Mouse (Mus musculus) CH12.LX (cell line): ENCODE measurements around the gene Tmem168. TPM values are rescaled to one million over a fixed set of nuclear protein-coding genes. Genes with fewer than 3 reads are reported as not detected.

Experiments
- DNase-seq: peaks from one replicate; pipeline ENCODE4 v3.0.0-alpha.2; 2013; ENCODE audit errors: extremely low read depth
- H3K27ac ChIP-seq: 2 replicates; pipeline ENCODE4 v1.5.1; 2012; ENCODE audit warnings: low read depth, mild to moderate bottlenecking, control low read depth, moderate library complexity; ENCODE audit not compliant: insufficient read depth
- H3K27me3 ChIP-seq: replicated peaks from 2 replicates; pipeline ENCODE3; 2012; ENCODE audit warnings: inconsistent platforms
- H3K36me3 ChIP-seq, 2 experiments: replicated peaks in 1 of 2; 2 replicates each; pipeline versions ENCODE3 to v1.6.1; 2012; ENCODE audit warnings: inconsistent platforms in 1 of 2, low read length in 1 of 2, mild to moderate bottlenecking in 1 of 2, mixed read lengths in 1 of 2, moderate library complexity in 1 of 2; ENCODE audit not compliant: control insufficient read depth in 1 of 2, insufficient read depth in 1 of 2
- H3K4me1 ChIP-seq, 2 experiments: 2 replicates each; pipeline ENCODE4 v1.6.1; 2012; ENCODE audit warnings: inconsistent platforms in 1 of 2, moderate library complexity in 1 of 2; ENCODE audit not compliant: insufficient read depth in 2 of 2, control insufficient read depth in 1 of 2
- H3K4me2 ChIP-seq: 2 replicates; pipeline ENCODE4 v1.6.1; 2012; ENCODE audit warnings: low read depth, mild to moderate bottlenecking, control low read depth; ENCODE audit not compliant: poor library complexity, insufficient read depth, severe bottlenecking
- H3K4me3 ChIP-seq, 3 experiments: fragments of 150-350 bp in 1 of 3; sonication (generic) in 1 of 3; replicated peaks in 1 of 3; 2 replicates each; pipeline versions ENCODE3 to v1.5.1; 2011 to 2012; ENCODE audit warnings: low read depth in 2 of 3, low read length in 2 of 3, mild to moderate bottlenecking in 2 of 3, moderate library complexity in 2 of 3, control low read depth in 1 of 3, improper control_type of control experiment in 1 of 3, inconsistent platforms in 1 of 3, mixed read lengths in 1 of 3; ENCODE audit not compliant: poor library complexity in 1 of 3
- H3K79me2 ChIP-seq: replicated peaks from 2 replicates; pipeline ENCODE4 v1.6.1; 2012; ENCODE audit warnings: mild to moderate bottlenecking, moderate library complexity; ENCODE audit not compliant: control insufficient read depth, poor library complexity, insufficient read depth, severe bottlenecking; ENCODE audit errors: extremely low read depth
- H3K9ac ChIP-seq: 2 replicates; pipeline ENCODE4 v1.6.1; 2012; ENCODE audit warnings: low read depth, mild to moderate bottlenecking, control low read depth, moderate library complexity; ENCODE audit not compliant: insufficient read depth
- H3K9me3 ChIP-seq: replicated peaks from 2 replicates; pipeline ENCODE3; 2012; ENCODE audit warnings: low read length, inconsistent platforms, mixed read lengths
- CHD1 ChIP-seq: IDR thresholded peaks from 2 replicates; pipeline ENCODE4 v1.6.1; 2012; ENCODE audit warnings: low read depth, low read length, improper control_type of control experiment, inconsistent platforms
- E2F4 ChIP-seq: IDR thresholded peaks from 2 replicates; pipeline ENCODE4 v1.6.1; 2011; ENCODE audit warnings: low read depth, low read length, improper control_type of control experiment; ENCODE audit not compliant: insufficient replicate concordance
- ELF1 ChIP-seq: IDR thresholded peaks from 2 replicates; pipeline ENCODE4 v1.6.1; 2014; ENCODE audit warnings: low read depth, mild to moderate bottlenecking, inconsistent platforms, low read length, improper control_type of control experiment
- ETS1 ChIP-seq: conservative IDR thresholded peaks from 2 replicates; pipeline ENCODE4 v1.6.1; 2012; ENCODE audit warnings: low read depth, mild to moderate bottlenecking, inconsistent platforms, low read length, improper control_type of control experiment, moderate library complexity
- GABPA ChIP-seq: IDR thresholded peaks from 2 replicates; pipeline ENCODE4 v1.6.1; 2012; ENCODE audit warnings: low read depth, low read length, improper control_type of control experiment, inconsistent platforms; ENCODE audit not compliant: insufficient replicate concordance
- HCFC1 ChIP-seq: IDR thresholded peaks from 2 replicates; pipeline ENCODE4 v1.6.1; 2012; ENCODE audit warnings: low read depth, mild to moderate bottlenecking, inconsistent platforms, low read length, improper control_type of control experiment
- IRF4 ChIP-seq: IDR thresholded peaks from 2 replicates; pipeline ENCODE4 v1.6.1; 2014; ENCODE audit warnings: low read depth, mild to moderate bottlenecking, inconsistent platforms, low read length, improper control_type of control experiment
- JUN ChIP-seq: IDR thresholded peaks from 2 replicates; pipeline ENCODE4 v1.6.1; 2011; ENCODE audit warnings: low read depth, mild to moderate bottlenecking, low read length, improper control_type of control experiment, moderate library complexity; ENCODE audit not compliant: insufficient read depth
- JUND ChIP-seq: conservative IDR thresholded peaks from 2 replicates; pipeline ENCODE4 v1.6.1; 2011; ENCODE audit warnings: low read depth, low read length, improper control_type of control experiment
- KAT2A ChIP-seq: IDR thresholded peaks from 2 replicates; pipeline ENCODE4 v1.6.1; 2012; ENCODE audit warnings: low read length, improper control_type of control experiment, inconsistent platforms; ENCODE audit not compliant: insufficient replicate concordance
- MAFK ChIP-seq: IDR thresholded peaks from 2 replicates; pipeline ENCODE4 v1.6.1; 2011; ENCODE audit warnings: low read length, improper control_type of control experiment; ENCODE audit not compliant: insufficient replicate concordance
- MAX ChIP-seq: IDR thresholded peaks from 2 replicates; pipeline ENCODE4 v1.6.1; 2011; ENCODE audit warnings: low read length, improper control_type of control experiment
- MXI1 ChIP-seq: IDR thresholded peaks from 2 replicates; pipeline ENCODE4 v1.6.1; 2011; ENCODE audit warnings: mild to moderate bottlenecking, low read depth, low read length, improper control_type of control experiment
- MYC ChIP-seq: IDR thresholded peaks from 2 replicates; pipeline ENCODE4 v1.6.1; 2011; ENCODE audit warnings: low read depth, mild to moderate bottlenecking, improper control_type of control experiment, low read length
- NRF1 ChIP-seq: IDR thresholded peaks from 2 replicates; pipeline ENCODE4 v1.6.1; 2014; ENCODE audit warnings: low read depth, mild to moderate bottlenecking, inconsistent platforms, low read length, improper control_type of control experiment, moderate library complexity
- PAX5 ChIP-seq: IDR thresholded peaks from 2 replicates; pipeline ENCODE4 v1.6.1; 2012; ENCODE audit warnings: low read length, inconsistent platforms, mixed read lengths
- RAD21 ChIP-seq: IDR thresholded peaks from 2 replicates; pipeline ENCODE4 v1.6.1; 2011; ENCODE audit warnings: low read depth, mild to moderate bottlenecking, low read length, improper control_type of control experiment, moderate library complexity
- SIN3A ChIP-seq: IDR thresholded peaks from 2 replicates; pipeline ENCODE4 v1.6.1; 2012; ENCODE audit warnings: low read length, improper control_type of control experiment, inconsistent platforms
- SMC3 ChIP-seq: IDR thresholded peaks from 2 replicates; pipeline ENCODE4 v1.6.1; 2011; ENCODE audit warnings: low read depth, low read length, improper control_type of control experiment
- TBP ChIP-seq: conservative IDR thresholded peaks from 2 replicates; pipeline ENCODE4 v1.6.1; 2011; ENCODE audit warnings: low read depth, low read length, improper control_type of control experiment
- TCF12 ChIP-seq: IDR thresholded peaks from 2 replicates; pipeline ENCODE4 v1.6.1; 2014; ENCODE audit warnings: low read depth, mild to moderate bottlenecking, inconsistent platforms, low read length, improper control_type of control experiment
- USF1 ChIP-seq: IDR thresholded peaks from 2 replicates; pipeline ENCODE4 v1.6.1; 2014; ENCODE audit warnings: low read depth, mild to moderate bottlenecking, inconsistent platforms, low read length, improper control_type of control experiment
- USF2 ChIP-seq: conservative IDR thresholded peaks from 2 replicates; pipeline ENCODE4 v1.6.1; 2011; ENCODE audit warnings: low read depth, low read length, improper control_type of control experiment
- ZC3H11A ChIP-seq: IDR thresholded peaks from 2 replicates; pipeline ENCODE4 v1.6.1; 2012; ENCODE audit warnings: low read depth, mild to moderate bottlenecking, inconsistent platforms, low read length, improper control_type of control experiment
- ZMIZ1 ChIP-seq: IDR thresholded peaks from 2 replicates; pipeline ENCODE4 v1.6.1; 2012; ENCODE audit warnings: low read depth, mild to moderate bottlenecking, inconsistent platforms, low read length, improper control_type of control experiment
- dilution Hi-C: fragments of 300-500 bp; cut with MboI; formaldehyde crosslinking; loops from 2 replicates; pipeline ENCODE4 v1.14.3; 2020; ENCODE audit warnings: low sequenced_read_pairs; ENCODE audit not compliant: extremely low pct_unique_long_range_greater_than_20kb, extremely low pct_ligation_motif_present
- in situ Hi-C: fragments of 300-500 bp; cut with MboI; formaldehyde crosslinking; loops from 3 replicates; pipeline ENCODE4 v1.14.3; 2019; ENCODE audit warnings: low sequenced_read_pairs, low pct_ligation_motif_present, low pct_unique_long_range_greater_than_20kb, mixed read lengths
- polyA plus RNA-seq: library from polyadenylated mRNA; unstranded; fragments of >175 nt; gene quantifications from 2 replicates; pipeline ENCODE4 v1.2.1, GENCODE M21; 2012; ENCODE audit warnings: low read depth; ENCODE audit not compliant: insufficient read length
- total RNA-seq, 2 experiments: library from RNA; depleted of rRNA; stranded (reverse); fragments of 300-350 nt in 1 of 2; fragments of >200 nt in 1 of 2; gene quantifications; 2 replicates each; pipeline ENCODE4 v1.2.3; 2012 to 2014

Tmem168 gene
- total and polyA plus RNA-seq, 3 experiments = 30.0 to 57.4 (median 35.5) TPM

- H3K27me3 ChIP-seq = no peaks in the 10 kb centered on the region
- peaks cover 0 to 4% of the 10 kb centered on the region in 2 experiments; a peak in 1 of 4 replicates for H3K4me1 ChIP-seq
- H3K4me3 ChIP-seq = no peak overlapping the region
- H3K9me3 ChIP-seq = no peaks in the 10 kb centered on the region
- H3K36me3 ChIP-seq = peaks cover 23 to 68% of the 10 kb centered on the region in 2 experiments
- DNase-seq = no peak
- dilution Hi-C loops = no loop called here
- no peak overlapping the region for H3K9ac ChIP-seq
- H3K4me2 ChIP-seq = no peak overlapping the region
- H3K27ac ChIP-seq = no peak overlapping the region
- in situ Hi-C loops = no loop called here
- H3K79me2 ChIP-seq = peaks cover 16% of the 10 kb centered on the region
- TF ChIP-seq CHD1 (no peak), GABPA (no peak), KAT2A (no peak), MAFK (no peak), USF1 (no peak), RAD21 (no peak), SMC3 (no peak), TBP (no peak), MYC (no peak), ZMIZ1 (no peak)
Observed at GRCm38 (mm10) chr6:13584788-13585187, 23.1 kb downstream of the Tmem168 start.

GRCm38 (mm10) chr6:13582075-13582474, 25.8 kb downstream of the Tmem168 start:
- H3K4me2 ChIP-seq = no peak overlapping the region
- TF ChIP-seq HCFC1 (no peak), E2F4 (no peak), PAX5 (no peak), USF2 (no peak), MYC (no peak), ETS1 (no peak), JUN (no peak), ELF1 (no peak), SIN3A (no peak), MXI1 (no peak), IRF4 (no peak), NRF1 (no peak), TCF12 (no peak), MAX (no peak), CHD1 (no peak), TBP (no peak), JUND (no peak), SMC3 (no peak), ZC3H11A (no peak), ZMIZ1 (no peak)
- TF ChIP-seq, all 38 proteins: peak for 0
- Histone ChIP-seq H3K36me3 (peaks cover 26 to 74% of the 10 kb centered on the region in 2 experiments), H3K27me3 (no peaks in the 10 kb centered on the region), H3K9ac (no peak overlapping the region), H3K4me3 (no peak overlapping the region), H3K79me2 (peaks cover 9% of the 10 kb centered on the region; the same call in 1 of the 2 replicates), H3K4me1 (peaks cover 2 to 8% of the 10 kb centered on the region in 2 experiments; a peak in 2 of 4 replicates), H3K27ac (no peak overlapping the region), H3K9me3 (no peaks in the 10 kb centered on the region)
- dilution Hi-C loops (no loop called here), in situ Hi-C loops (no loop called here)
- DNase-seq = no peak
